In the genomic region with DNA sequence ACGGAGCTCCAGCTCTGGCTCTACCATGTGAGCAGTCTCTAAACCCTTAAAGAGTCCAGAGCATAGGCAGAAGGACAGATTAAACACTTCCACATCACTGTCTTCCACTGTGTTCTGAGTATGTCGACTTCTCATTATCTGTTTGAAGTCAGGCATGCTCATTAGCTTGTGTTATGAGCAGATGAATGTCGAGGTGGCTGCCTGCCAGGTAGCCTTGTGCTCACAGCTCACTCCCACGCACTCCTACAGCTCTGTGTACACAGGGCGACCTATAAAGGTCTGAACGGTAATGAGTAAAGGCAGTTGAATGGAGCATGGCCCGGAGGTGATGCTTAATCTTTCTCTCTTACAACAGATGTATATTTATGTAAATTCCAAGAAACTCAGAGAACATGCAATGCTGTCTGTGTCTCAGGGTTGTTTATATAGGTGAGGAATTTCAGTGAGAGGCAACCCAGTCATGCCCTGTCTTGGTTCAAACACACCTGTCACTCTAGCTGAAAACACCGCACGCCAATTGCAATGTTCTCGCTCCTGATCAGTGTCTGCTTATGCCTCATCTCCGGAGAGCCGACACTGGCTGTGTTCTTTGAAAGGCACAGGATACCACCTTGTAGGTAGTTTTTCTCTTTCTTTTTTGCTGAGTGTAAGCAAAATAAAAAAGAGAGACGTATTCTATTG, we compare ENCODE assay signal across 9 mouse cellular contexts.
DNase-seq lines count a peak whose midpoint lies in the region; ATAC-seq and TF ChIP-seq lines count a peak whose summit lies in the region.
"Had no signal": no experiment of that assay in that cellular context is flagged by ENCODE, and none has a peak within 500 bp of the region (broad histone marks: within the 10 kb centered on the region; RNA-seq: fewer than 3 reads in every experiment).

No protein-coding gene starts in this region.

- intact Hi-C loops in gastrocnemius, postnatal 36 days (cut with DNase I): no loop called here

- peak overlapping the region; percentile 79 for H3K27ac ChIP-seq in heart, embryonic 16.5 days (ENCODE audit: low read length)
- H3K27ac ChIP-seq in liver, embryonic 16.5 days (ENCODE audit: low read length): peak overlapping the region; percentile 50; the same call in 1 of the 2 replicates
- no peak overlapping the region for H3K27ac ChIP-seq in thymus, adult 2 months (ENCODE audit: control insufficient read depth, insufficient read depth, low read length)

- H3K9me3 ChIP-seq in heart, embryonic 16.5 days (replicated peaks; ENCODE audit: control insufficient read depth, low read length): no peaks in the 10 kb centered on the region
- H3K9me3 ChIP-seq in liver, embryonic 16.5 days (replicated peaks; ENCODE audit: control insufficient read depth, low read length): no peaks in the 10 kb centered on the region

- H3K9ac ChIP-seq in heart, embryonic 16.5 days (ENCODE audit: low read length): peak overlapping the region; percentile 38
- H3K9ac ChIP-seq in liver, embryonic 16.5 days (ENCODE audit: low read depth, low read length): no peak overlapping the region

- peak; percentile 31; the same call in 1 of the 2 replicates for ATAC-seq in frontal cortex, adult (ENCODE audit: low TSS enrichment)
- ATAC-seq in heart, embryonic 16.5 days (replicated peaks; ENCODE audit: extremely low read depth, insufficient read depth, low FRiP score): peak; percentile 75
- peak; percentile 91 for ATAC-seq in liver, embryonic 16.5 days (ENCODE audit: low read depth)

- TF ChIP-seq CTCF in thymus, adult 2 months (IDR thresholded peaks at IDR 0.05; ENCODE audit: borderline replicate concordance, control insufficient read depth, extremely low read depth, insufficient read depth, low read length, poor library complexity): no peak

- H3K4me3 ChIP-seq in heart, embryonic 16.5 days (ENCODE audit: low read length): no peak overlapping the region
- H3K4me3 ChIP-seq in liver, embryonic 16.5 days (ENCODE audit: low read depth, low read length): no peak overlapping the region
- no peak overlapping the region for H3K4me3 ChIP-seq in thymus, adult 2 months (ENCODE audit: control insufficient read depth, insufficient read depth, low read length)

- no peak for DNase-seq in frontal cortex, postnatal 36 days (ENCODE audit: low spot score in 2 of 2)
- peak; percentile 34 to 39 for DNase-seq in right cerebral cortex, adult 2 months (ENCODE audit: low spot score in 2 of 2)
- DNase-seq in right cerebral cortex, postnatal 36 days (ENCODE audit: low spot score in 2 of 2): no peak
- DNase-seq in gastrocnemius, postnatal 36 days: no peak
- no peak for DNase-seq in thymus, adult 2 months

- H3K36me3 ChIP-seq in heart, embryonic 16.5 days (ENCODE audit: control insufficient read depth, insufficient read depth): no peaks in the 10 kb centered on the region
- H3K36me3 ChIP-seq in liver, embryonic 16.5 days (ENCODE audit: control insufficient read depth, insufficient read depth): no peaks in the 10 kb centered on the region
- H3K36me3 ChIP-seq in thymus, adult 2 months (ENCODE audit: control insufficient read depth, insufficient read depth, low read length): no peaks in the 10 kb centered on the region

- WGBS in heart, embryonic 16.5 days: 38% methylated on average over 13 of the region's 13 CpGs
- WGBS in liver, embryonic 16.5 days (ENCODE audit: insufficient replicate concordance): 53% methylated on average over 13 of the region's 13 CpGs
- 85% methylated on average over 13 of the region's 13 CpGs for WGBS in thymus, adult 2 months

- no peak for TF ChIP-seq POLR2A in thymus, adult 2 months (IDR thresholded peaks at IDR 0.05; ENCODE audit: control insufficient read depth, extremely low read depth, insufficient read depth, low read length, poor library complexity)

- peak overlapping the region; percentile 15; the same call in 1 of the 2 replicates for H3K4me2 ChIP-seq in heart, embryonic 16.5 days (ENCODE audit: low read depth, low read length)
- no peak overlapping the region for H3K4me2 ChIP-seq in liver, embryonic 16.5 days (ENCODE audit: low read depth, low read length)

- no peaks in the 10 kb centered on the region for H3K27me3 ChIP-seq in heart, embryonic 16.5 days (ENCODE audit: control insufficient read depth, insufficient read depth, low read length)
- H3K27me3 ChIP-seq in liver, embryonic 16.5 days (ENCODE audit: control insufficient read depth, insufficient read depth, low read depth, low read length): no peaks in the 10 kb centered on the region
- no peaks in the 10 kb centered on the region for H3K27me3 ChIP-seq in thymus, adult 2 months (ENCODE audit: control insufficient read depth, insufficient read depth, low read length)
- H3K27me3 ChIP-seq: CH12.LX had no signal

- peaks cover 18% of the 10 kb centered on the region for H3K4me1 ChIP-seq in heart, embryonic 16.5 days (ENCODE audit: control insufficient read depth, insufficient read depth, low read length)
- H3K4me1 ChIP-seq in liver, embryonic 16.5 days (ENCODE audit: control insufficient read depth, low read depth, low read length): no peaks in the 10 kb centered on the region
- H3K4me1 ChIP-seq in thymus, adult 2 months (replicated peaks; ENCODE audit: control insufficient read depth, insufficient read depth, low read length): no peaks in the 10 kb centered on the region

Comparison
In these comparisons a context has a peak if more than half of its experiments do, and no peak if none do; other contexts are left out.
1. DNase-seq: peak in right cerebral cortex, adult 2 months (2 of 2); none in frontal cortex, postnatal 36 days (0 of 2), right cerebral cortex, postnatal 36 days (0 of 2), gastrocnemius, postnatal 36 days (0 of 2) and thymus, adult 2 months (single experiment).
2. ATAC-seq: peak in every context shown above with its lines; median percentile 91 in liver, embryonic 16.5 days; 75 in heart, embryonic 16.5 days; 31 in frontal cortex, adult.